Mouse (Mus musculus) kidney, postnatal 36 days (tissue): Measurements from ENCODE around the gene Slc6a6.

Experiments
- DNase-seq, 2 experiments: peaks; one replicate each; pipeline ENCODE4 v3.0.0; 2021 to 2022; ENCODE audit warnings: mixed read lengths in 2 of 2

Slc6a6 gene

DNA sequence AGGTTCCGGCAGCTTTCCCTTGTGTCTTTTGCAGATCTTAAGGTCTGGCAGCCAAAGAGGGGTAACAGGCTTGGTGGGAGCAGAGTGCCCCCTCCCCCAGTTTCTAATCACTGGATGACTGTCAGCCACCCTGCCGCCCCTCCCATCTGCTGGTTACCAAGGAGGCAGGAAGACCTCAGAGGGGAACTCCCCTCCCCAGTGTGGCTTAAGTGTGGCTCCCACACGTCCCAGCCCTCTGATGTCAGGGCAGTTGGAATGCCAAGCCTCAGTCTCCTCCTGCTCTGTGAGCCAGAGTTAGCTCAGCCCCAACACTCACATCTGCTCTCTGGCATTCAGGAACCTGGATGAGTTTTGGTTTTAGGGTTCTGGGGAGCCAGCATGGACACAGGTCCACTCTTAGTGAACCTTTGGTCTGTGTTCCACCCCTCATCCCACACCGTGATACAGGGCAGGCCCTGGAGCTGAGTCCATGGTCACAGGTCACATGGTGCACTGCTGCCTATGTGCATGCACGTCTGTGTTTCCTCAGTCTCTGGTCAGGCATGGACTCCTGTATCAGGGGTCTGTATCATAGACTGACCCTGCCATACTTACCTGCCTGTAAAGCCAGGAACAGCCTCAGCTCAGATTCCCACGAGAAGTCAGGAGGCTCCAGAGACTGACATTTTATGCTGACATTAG, 45.2 kb downstream of the Slc6a6 start:
- DNase-seq = peak in 1 of 2 experiments; percentile 25

DNA sequence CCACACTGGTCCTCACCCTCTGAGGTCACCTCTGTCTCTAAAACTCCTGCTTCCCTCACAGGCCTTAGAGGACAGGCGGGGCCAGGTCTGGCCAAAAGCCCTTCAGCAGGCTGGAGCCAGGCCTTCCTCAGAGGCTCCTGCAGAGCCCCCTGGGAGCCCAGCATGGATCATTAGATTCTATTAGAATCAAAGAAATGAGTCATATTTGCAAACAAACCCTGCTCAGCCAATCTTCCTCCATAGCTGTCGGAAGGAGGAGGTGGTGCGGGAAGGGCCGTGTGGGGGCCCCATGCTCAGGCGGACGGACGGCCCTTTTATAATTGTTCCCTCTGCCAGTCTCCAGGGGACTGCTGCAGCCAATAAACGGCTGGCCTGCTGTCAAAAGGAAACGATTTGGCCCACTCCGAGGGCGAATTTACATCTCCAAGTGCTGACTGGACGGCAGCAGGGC, 45.8 kb downstream of the Slc6a6 start:
- peak; percentile 80 to 82 for DNase-seq

DNA sequence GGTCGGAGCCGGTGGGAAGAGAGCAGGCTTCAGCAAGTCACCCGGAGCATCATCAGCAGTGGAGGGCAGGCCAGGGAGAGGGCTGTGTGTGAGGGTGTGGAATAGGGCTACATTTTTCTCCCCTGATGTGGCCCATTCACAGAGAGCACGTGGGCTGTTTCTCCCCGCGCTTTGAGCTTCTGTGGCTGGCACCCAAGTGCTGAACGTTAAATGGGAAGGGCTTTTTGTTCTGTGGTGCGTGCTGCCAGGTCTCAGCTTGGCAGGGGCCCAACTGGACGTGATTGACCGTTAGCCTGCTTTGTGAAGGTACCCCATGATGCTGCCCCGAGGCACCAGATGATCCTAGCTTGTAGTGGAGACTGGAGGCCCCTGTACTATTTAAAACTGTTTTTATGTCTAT, 48.3 kb downstream of the Slc6a6 start:
- DNase-seq = peak; percentile 56 to 77

DNA sequence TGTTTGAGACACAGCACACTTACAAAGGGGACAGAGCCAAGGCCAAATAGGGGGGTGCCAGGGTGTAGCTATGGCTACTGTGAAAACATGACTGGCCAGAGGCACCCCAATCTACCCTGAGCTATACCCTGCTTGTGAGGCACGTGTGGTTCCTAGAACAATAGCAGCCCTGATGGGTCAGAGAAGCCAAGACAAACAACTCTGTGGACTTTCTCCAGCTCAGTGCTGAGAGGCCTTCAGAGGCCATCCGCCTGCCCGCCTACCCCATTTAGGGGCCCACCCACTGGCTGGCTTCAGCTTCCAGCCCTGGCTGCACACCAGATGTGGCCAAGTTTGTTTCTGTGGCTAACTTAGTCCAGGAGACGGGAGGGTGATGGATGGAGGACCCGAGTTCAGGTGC, 52.6 kb downstream of the Slc6a6 start:
- peak; percentile 79 to 81 for DNase-seq

DNA sequence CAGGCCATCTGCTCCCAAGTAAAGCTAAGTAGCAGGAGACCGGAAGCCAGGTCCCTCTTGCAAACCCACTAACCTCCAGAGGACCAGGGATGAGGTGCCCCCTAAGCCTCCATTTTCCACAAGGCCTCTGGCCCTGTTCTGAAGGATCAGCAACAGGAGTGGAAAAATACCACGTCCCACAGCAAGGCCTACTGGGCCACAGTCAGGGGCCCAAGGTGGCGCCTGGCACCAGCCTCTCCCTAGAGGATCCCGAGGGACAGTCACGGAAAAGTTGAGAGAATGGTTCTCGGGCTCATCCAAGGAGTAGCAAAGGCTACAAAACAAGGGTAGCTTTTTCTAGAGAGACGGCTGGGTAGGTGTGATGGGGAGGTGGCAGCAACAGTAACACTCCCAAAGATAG, 53.6 kb downstream of the Slc6a6 start:
- DNase-seq = peak in 1 of 2 experiments; percentile 24

DNA sequence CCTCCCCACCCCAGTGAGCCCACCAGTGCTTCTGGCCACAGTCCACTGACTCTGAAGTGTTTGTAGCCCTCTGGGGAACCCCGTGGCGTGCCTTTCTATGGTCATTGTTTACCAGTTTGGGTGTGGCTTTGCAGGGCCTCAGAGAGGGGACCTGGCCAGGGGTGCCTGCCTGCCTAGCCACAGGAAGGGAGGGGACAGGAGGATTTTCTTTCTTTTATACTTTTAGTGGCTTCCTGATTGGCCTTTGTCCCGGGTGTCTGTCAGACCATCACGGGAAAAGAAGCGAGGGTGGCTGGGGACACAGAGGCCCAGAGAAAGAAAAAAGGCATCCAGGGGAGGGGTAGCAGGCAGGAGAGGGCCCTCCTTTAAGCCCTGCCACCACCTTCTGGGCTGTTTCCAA, 54.2 kb downstream of the Slc6a6 start:
- DNase-seq = peak; percentile 64 to 73

DNA sequence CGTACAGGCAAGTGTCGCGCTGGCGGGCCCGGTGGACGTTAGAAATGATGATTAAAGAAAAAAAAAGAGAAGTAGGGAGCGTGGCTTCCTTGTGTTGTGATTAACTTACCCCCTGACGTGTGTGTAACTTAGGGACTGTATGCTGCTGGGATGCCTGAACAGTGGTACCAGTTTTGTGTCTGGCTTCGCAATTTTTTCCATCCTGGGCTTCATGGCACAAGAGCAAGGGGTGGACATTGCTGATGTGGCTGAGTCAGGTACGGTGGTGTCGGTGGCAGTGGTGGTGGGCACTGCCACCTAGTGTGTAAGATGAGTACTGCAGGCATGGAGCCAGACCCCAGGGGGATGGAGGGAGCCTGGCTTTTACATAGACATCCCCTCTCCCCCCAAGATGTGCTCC, 57.2 kb downstream of the Slc6a6 start:
- DNase-seq = peak; percentile 60 to 78

DNA sequence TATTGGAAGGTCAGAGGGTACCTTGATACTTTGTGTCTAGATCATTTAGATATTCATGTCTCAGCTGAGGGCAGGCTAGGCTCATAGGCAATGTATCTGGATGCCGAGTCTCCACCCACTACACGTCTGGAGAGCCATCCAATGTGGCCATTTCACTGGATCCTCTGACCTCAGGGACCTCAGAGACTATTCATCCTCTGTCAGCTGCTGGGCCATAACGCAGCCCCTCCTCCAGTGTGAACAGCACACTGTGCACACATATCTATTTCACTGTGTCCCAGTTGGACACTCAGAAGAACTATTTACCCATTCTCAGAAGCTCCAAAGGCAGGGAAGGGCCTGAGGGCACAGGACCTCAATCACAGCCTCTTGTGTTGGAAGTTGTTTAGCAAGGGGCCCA, 58.6 kb downstream of the Slc6a6 start:
- no peak for DNase-seq

DNA sequence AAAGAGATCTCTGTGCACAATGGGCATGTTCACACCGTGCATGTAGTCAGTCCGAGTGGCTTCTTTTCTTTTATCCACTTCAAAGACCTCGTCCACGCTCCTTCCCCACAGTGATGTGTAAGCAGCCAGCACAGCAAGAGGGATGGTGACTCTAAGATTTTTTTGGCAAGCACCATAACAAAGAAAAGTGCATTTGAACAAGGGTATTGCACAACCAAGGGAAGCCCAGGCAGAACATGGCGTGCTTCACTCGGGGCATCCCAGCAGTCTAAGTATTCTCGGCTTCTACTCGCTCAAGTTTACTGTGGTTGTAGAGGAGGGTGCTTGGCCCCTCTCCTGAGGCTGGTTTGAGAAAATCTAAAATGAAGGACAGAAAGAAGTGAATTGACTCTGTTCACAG, 59.1 kb downstream of the Slc6a6 start:
- no peak for DNase-seq

DNA sequence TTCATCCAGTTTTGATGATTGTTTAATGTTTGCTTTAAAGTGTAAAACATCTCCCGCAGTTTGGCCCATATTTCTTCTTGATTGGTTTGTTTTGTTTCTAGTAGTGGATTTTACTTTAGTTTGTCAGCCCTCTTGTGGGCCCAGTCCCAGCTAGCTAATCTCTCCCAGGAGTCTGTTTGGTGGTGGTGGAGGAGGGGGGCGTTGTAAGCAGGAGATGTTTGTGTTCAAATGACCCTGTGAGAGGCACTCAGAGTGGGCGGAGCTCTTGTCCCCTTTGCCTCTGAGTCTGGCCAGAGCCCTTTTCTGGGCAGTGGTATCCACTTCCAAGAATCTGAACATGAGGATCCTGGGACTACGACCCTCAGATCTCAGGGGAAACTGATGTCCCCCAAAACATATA, 60.0 kb downstream of the Slc6a6 start:
- DNase-seq = peak in 1 of 2 experiments; percentile 43

DNA sequence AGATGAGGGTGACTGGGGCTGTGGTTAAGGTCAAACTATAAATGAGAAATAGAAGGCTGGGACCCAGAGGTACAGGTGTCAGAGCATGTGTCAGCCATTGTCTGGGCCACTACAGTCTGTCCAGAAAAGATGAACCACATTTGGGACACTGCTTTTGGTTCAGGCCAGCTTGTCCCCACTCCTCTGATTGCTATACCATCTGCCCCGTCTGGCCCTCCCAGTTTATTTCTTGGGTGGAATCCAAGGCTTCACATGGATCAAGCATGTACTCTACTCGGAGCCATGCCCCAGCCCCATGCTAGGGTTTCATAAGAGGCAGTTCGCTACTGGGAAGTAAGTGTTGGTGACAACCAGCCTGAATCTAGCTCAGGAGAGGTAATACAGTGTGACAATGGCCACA, 61.4 kb downstream of the Slc6a6 start:
- DNase-seq = no peak

DNA sequence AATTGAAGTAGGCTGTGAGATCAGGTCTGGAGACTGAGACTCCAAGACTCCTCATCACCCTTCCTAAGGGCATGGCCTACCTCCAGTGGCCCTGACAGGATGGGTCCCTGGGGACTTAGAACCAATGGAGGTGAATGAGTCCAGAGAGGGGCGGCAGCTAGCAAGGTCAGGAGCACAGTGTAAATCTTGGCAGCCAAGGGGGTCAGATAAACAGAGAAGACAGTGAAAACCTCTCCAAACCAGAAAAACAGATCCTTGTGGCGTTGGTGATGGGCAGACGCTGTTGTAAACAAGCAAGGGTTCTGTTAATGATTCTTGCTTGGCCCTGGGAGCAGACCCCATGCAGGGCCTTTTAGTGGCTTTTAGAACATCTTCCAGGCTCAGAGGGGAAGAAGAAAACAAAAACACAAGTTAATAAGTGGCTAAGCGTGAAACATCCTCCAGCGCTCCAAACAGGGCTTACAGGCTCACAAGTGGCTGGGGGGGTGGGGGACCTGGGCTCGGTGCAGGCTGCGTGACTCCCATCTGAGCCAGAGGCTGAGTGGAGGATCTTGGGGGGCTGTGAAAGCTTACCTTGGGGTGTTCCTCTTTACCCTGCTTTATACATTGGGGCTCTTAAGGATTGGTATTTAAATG, 62.2 kb downstream of the Slc6a6 start:
- DNase-seq = peak; percentile 72 to 90

DNA sequence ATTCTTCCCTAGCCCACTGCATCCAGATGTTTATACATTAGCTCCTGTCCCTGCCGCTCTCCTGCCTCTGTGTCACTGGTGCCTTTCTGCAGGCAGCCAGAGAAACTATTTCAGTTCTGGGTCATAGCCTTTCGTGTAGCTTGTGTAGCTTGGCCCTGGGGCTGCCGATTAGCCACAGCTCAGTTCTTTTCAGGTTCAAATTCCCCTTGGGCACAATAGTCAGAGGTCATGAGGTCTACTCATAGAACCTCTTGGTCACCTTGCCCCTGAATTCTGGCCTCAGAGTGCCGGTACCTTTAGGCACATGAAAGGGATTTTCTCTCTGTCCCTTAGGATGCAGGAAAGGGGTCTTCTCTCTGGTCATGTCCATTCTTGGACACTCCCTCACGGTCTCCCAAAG, 62.9 kb downstream of the Slc6a6 start:
- DNase-seq = peak; percentile 55 to 72

DNA sequence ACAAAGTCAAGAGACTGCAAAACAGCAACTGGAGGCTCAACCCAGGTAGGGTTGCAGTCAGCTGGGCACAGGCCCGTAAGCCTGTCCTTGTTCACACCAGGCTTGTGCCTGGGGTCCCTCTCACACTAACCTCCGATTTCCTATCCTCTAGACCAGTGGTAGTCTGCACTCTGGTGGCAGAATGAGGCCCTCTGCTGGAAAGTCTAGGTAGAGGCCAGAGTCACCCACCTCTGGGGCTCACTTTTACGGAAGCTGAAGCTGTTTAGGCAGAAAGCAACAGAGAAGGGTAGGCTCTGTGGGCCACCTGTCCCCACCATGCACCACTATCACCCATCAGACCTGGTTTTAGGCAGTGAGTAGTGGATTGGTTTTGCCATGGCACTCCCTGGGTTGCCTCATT, 67.1 kb downstream of the Slc6a6 start:
- DNase-seq = peak in 1 of 2 experiments; percentile 67

DNA sequence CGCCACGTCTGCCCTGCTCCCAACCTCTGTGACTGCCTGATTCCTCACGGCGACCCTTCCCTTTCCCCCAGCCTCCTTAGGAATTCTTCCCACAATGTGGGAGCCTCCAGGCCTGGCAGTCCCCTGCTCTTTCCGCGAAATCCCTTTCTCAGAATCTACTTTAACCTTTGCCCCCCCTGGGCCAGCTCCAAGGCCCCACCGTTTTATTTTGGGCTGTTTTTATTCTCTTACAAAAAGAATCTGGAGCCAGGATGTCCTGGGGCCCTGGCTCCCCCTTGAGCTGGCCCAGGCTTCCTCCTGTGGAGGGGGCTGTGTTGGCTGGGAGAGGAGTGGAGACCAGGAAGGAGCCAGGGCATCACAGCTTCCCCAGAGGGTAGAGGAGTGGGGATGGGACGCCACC, 69.0 kb downstream of the Slc6a6 start:
- peak; percentile 78 to 87 for DNase-seq

DNA sequence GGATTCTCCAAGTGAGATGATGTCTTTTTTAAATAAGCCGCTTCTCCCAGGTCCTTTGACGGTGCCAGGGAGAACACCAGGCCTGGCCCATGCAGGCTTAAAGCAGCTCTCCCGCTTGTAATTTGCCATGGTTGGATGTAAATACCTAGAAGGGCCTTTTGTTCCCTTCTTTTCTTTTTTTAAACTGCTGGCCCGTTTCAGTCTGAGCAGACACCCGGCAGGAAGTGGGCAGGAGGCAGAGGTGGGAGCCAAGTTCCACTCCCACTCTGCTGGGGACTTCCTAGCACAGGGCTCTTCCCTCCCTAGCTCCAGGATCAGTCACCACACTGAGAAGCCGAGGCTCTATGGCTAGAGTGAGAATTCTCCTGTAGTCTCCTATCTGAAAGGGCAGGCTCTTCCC, 70.2 kb downstream of the Slc6a6 start:
- DNase-seq = peak in 1 of 2 experiments; percentile 42

DNA sequence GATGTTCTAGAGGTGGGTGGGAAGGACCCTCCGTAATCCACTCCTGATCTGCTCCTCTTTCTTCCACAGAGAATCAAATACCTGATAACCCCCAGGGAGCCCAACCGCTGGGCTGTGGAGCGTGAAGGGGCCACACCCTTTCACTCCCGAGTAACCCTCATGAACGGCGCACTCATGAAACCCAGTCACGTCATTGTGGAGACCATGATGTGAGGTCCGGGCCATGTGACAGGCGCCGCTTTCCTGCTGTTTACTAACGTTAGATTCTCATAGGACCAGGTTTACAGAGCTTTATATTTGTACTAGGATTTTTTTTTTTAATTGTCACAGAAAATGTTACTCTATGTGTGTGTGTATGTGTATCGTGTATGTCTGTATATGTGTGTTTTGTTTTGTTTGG, 71.0 kb downstream of the Slc6a6 start:
- DNase-seq = no peak

DNA sequence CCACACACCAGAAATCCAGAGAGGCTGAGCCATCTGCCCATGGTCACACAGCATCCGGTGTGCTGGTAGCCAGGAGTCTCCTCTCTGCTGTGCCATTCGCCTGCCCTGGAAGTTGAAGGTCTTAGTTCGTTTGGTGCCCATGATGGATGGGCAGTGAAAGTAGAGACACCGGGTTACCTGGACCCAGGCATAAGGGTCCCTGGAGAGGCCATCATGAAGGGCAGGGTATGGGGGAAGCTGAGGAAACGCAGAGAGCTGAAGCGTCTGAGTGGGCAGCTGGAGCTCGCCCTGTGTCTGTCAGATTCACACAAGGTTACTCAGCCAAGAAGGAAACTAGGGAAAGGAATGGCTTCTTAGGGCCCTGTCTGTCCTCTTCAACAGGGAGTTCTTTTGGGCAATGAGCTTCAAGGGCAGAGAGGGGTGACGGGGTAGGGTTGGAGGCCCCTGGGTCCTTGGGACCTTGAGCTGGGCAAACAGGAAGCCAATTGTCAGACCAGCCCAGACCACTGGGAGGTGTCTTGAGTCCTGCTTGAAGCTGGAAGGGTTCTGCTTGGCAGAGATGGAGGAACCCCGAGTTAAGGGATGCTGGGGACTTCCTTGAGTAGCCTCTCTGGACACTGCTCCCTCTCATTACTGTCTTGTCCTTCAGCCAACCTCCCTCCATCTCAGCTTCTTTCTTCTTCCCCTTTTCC, 78.3 kb downstream of the Slc6a6 start:
- DNase-seq = peak in 1 of 2 experiments; percentile 59

DNA sequence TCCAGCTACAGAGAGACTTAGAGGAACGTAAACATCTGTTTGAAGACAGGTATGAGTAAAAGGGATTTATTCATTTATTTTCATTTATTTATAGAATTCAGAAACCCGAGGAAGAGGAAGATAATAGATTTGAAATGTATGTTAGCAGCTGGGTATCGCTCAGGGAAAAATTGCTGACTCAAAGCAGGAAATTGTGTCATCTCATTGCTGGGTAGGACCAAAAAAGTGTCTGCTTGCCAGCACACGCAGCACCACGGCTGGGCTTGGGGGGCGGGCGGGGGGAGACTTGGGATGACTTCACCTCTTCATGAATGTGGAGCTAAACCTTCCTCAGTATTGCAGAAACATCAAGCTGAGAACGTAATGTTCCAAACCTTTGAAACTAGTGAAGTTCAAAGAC, 83.7 kb downstream of the Slc6a6 start:
- DNase-seq = no peak

DNA sequence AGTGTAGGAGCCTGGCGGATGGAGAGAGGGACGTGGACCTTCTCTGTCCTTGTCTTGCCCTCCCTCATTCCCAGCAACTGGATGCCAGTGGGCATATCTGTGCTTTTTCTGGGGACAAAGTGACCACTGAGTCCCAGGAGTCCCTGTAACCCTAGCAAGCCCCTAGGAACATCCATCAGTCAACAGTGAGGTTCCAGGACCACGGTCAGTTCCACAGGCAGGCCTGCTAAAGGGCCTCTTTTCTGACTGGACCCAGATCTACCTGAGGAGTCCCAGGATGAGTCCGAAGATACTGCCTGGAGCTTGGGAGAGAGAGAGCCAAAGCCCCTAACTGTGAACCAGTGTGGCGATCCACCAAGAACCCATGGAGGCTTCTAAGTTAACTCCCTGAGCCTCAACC, 90.1 kb downstream of the Slc6a6 start:
- DNase-seq = no peak

DNA sequence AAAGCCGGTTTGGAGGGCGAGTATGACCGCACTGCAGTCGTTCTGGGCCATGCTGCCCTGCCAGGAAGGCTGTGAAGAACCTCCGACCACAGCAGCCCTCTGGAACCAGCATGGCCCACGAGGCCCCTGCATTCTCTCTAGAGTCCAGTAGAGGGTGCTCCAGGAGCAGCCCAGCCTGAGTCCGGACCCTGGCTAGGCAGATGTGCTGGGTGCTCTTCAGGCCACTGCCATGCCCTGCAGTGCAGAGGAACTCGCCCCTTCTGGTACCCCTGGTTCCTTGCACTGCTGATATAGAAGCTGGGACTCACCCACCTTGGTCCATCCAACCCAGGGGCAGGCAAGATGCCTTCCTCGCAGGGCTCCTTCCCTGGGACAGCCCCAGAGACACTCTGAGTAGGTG, 92.7 kb downstream of the Slc6a6 start:
- DNase-seq = peak; percentile 48 to 79

DNA sequence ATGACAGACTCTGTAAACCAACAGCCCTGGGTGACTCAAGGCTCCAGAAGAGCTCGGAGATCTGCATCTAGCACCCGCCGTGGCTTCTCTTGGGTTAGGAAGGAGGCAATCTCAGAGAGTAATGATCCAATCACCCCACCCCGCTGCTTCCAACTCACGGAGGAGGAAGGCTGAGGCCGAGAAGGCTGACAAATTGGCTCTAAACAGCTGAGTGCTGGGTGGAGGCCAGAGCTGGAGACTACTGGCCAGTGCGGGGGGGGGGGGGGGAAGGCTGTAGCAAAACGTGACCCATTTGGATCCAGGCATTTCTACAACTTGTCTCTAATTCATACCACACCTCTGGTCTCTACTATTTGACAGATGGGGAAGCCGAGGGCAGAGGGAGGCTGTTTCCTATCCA, 95.4 kb downstream of the Slc6a6 start:
- no peak for DNase-seq

DNA sequence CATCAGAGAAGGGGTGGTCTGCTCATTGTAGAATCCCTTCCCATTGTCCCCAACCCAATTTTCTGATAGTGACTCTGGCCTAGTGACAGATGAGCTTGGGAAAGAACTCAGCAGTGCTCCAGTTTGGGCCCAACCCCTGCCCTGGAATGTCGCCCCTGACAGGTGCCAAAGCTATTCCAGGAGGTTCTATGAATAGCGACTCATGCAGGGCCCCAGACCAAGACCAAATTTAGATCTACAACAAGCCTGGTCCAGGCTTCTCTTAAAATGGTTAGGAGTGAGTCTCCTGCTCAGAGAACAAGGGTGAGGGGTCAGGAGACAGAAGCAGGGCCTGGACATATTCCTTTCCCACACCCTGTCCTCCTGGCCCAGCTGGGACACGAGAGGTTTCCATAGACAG, 101.2 kb downstream of the Slc6a6 start:
- DNase-seq = no peak

DNA sequence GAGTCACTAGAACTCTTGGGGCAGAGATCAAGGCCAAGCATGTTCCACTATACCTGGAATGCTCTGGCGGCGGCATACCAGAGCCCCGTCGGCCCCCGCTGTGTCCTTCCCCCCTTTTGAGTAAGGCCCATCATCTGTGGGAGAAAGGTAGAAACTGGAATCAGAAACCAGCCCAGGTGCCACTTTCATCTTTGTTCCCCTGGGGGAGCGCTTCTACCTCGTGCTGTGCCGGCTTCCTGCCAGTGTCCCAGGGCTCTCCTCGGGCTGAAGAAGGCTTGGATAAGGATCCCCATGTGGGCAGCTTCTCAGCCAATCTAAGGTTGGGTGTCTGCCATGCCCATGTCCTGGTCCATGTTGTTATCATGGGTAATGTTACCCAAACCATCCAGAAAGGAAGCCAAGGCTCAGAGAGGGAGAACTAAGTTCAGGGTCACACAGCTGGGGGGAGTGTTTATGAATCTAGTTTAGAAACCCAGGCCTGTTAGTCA, 104.5 kb downstream of the Slc6a6 start:
- no peak for DNase-seq
